Mouse (Mus musculus) forebrain, embryonic 14.5 days (tissue): Measurements from ENCODE around the gene Tmem235. TPM values are rescaled to one million over a fixed set of nuclear protein-coding genes. Genes with fewer than 3 reads are reported as not detected.

Experiments used
- ATAC-seq: fragments of 200-750 bp; cut with Nextera tagmentation; 2 replicates; pipeline ENCODE4 v1.8.0; 2017; ENCODE audit warnings: mild to moderate bottlenecking, moderate library complexity
- DNase-seq: peaks from one replicate; pipeline ENCODE4 v3.0.0-alpha.2; 2015; ENCODE audit warnings: low spot score
- H3K27ac ChIP-seq: fragments of 300-500 bp; sonication (generic); 2 replicates; pipeline ENCODE4 v1.5.1; 2014; ENCODE audit warnings: low read depth, mild to moderate bottlenecking, control low read depth, low read length, moderate library complexity
- H3K27me3 ChIP-seq: fragments of 300-500 bp; sonication (generic); replicated peaks from 2 replicates; pipeline ENCODE4 v1.6.1; 2014; ENCODE audit warnings: low read length, control low read depth, mixed read lengths; ENCODE audit not compliant: control insufficient read depth, insufficient read depth
- H3K36me3 ChIP-seq: fragments of 300-500 bp; sonication (generic); 2 replicates; pipeline ENCODE4 v1.6.1; 2014; ENCODE audit warnings: low read length, control low read depth; ENCODE audit not compliant: control insufficient read depth, insufficient read depth
- H3K4me1 ChIP-seq: fragments of 300-500 bp; sonication (generic); 2 replicates; pipeline ENCODE4 v1.6.1; 2014; ENCODE audit warnings: antibody characterized with exemption, low read length, control low read depth; ENCODE audit not compliant: control insufficient read depth, insufficient read depth
- H3K4me2 ChIP-seq: fragments of 300-500 bp; sonication (generic); 2 replicates; pipeline ENCODE4 v1.6.1; 2014; ENCODE audit warnings: mild to moderate bottlenecking, control low read depth, low read length
- H3K4me3 ChIP-seq: fragments of 300-500 bp; sonication (generic); 2 replicates; pipeline ENCODE4 v1.5.1; 2014; ENCODE audit warnings: low read depth, low read length, control low read depth
- H3K9ac ChIP-seq: fragments of 300-500 bp; sonication (generic); 2 replicates; pipeline ENCODE4 v1.6.1; 2014; ENCODE audit warnings: mild to moderate bottlenecking, low read length, control low read depth, moderate library complexity
- H3K9me3 ChIP-seq: fragments of 300-500 bp; sonication (generic); replicated peaks from 2 replicates; pipeline ENCODE4 v1.6.1; 2016; ENCODE audit warnings: low read length, control low read depth, mixed read lengths; ENCODE audit not compliant: control insufficient read depth
- WGBS: fragments of 180-500 bp; shearing (Covaris S2); extraction: QIAGEN DNeasy Blood & Tissue Kit; methylation state at CpG from one replicate; pipeline ENCODE4 v1.1.7; 2014; 5-methylcytosine and 5-hydroxymethylcytosine counted together
- polyA plus RNA-seq: library from polyadenylated mRNA; unstranded; fragments of >200 nt; fragmentation: Nextera tagmentation; extraction: Ambion mirVana; gene quantifications from 2 replicates; pipeline ENCODE4 v1.2.1, GENCODE M21; 2014

Tmem235 gene
- polyA plus RNA-seq, 1 experiment from 2014 or later, result not detected

DNA sequence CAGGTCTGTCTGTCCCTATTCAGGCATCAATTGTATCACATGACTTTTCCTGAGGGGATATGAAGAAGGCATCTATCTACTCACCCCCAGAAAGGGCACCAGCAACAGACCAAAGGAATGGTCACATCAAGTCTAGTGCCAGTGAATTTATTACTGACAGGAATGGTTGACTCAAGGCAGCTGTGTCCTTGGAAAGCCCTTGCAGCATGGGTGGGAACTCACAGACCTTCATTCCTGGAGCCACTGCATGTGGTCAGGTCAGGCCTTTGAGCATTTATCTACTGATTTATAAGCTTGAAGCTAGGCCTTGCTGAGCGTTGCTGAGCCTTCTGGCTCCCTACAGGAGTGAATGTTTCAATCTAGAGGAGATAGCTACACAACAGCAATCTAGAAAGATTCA is 19.6 kb upstream of the Tmem235 start:
- Histone ChIP-seq H3K9me3 (no peaks in the 10 kb centered on the region), H3K27ac (no peak overlapping the region), H3K4me1 (peaks cover 3% of the 10 kb centered on the region; the same call in 1 of the 2 replicates), H3K36me3 (no peaks in the 10 kb centered on the region), H3K4me3 (no peak overlapping the region), H3K9ac (no peak overlapping the region), H3K4me2 (no peak overlapping the region), H3K27me3 (no peaks in the 10 kb centered on the region)
- ATAC-seq, result no peak
- WGBS, result 59% methylated on average over 1 of the region's 1 CpGs
- no peak for DNase-seq

- Histone ChIP-seq H3K4me3 (no peak overlapping the region), H3K27me3 (no peaks in the 10 kb centered on the region), H3K27ac (no peak overlapping the region), H3K9ac (no peak overlapping the region), H3K4me1 (0 out of 2 replicates have a peak, but pooled peaks cover 4% of the 10 kb centered on the region), H3K4me2 (no peak overlapping the region), H3K9me3 (no peaks in the 10 kb centered on the region), H3K36me3 (no peaks in the 10 kb centered on the region)
- WGBS, result 87% methylated on average over 2 of the region's 2 CpGs
- ATAC-seq (no peak), DNase-seq (no peak)
Observed at GRCm38 (mm10) chr11:117843434-117843833, 17.1 kb upstream of the Tmem235 start.

DNA sequence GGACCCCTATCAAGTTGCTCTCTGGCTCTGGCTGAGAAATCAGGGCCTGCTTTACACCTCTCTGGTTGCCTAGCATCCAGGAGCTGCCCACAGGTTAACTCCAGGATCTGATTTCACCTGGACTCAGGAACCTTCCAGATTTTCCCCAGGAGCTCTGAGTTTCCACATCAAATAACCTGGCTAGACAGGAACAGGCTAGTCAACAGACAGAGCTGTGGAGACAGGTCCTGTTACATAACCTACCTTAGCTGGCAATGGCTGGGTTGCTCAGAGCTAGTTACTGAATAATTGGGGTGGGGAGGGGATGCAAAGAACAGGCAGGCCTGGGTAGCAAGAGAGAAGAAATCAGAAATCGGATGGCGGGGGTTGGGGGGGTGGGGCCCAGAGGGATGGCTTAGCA is 15.6 kb upstream of the Tmem235 start:
- Histone ChIP-seq H3K4me3 (no peak overlapping the region), H3K27me3 (no peaks in the 10 kb centered on the region), H3K36me3 (no peaks in the 10 kb centered on the region), H3K4me2 (no peak overlapping the region), H3K9ac (no peak overlapping the region), H3K9me3 (no peaks in the 10 kb centered on the region), H3K27ac (no peak overlapping the region), H3K4me1 (peaks cover 10% of the 10 kb centered on the region)
- ATAC-seq (no peak), DNase-seq (no peak)
- WGBS, result 73% methylated on average over 2 of the region's 2 CpGs

DNA sequence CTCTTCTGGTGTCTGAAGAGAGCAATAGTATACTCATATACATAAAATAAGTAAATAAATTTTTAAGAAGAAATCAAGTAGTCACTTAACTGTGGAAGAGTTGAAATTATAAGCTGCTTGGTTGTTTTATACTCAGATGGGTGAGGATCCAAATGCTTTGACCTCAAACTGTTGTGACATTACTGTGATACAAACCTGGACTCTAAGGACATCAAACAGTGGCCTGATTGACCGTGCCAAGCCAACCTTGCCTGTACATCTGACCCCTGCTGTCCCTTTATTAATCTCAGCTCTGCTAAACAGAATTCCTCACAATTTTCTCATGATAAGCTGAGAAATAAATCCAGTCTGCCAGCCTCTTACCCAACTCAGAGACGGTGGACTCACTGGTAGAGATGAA is 14.9 kb upstream of the Tmem235 start:
- H3K36me3 ChIP-seq, result no peaks in the 10 kb centered on the region
- no peak for ATAC-seq
- 69% methylated on average over 2 of the region's 2 CpGs for WGBS
- H3K27ac ChIP-seq, result no peak overlapping the region
- no peak overlapping the region for H3K4me3 ChIP-seq
- H3K4me2 ChIP-seq, result no peak overlapping the region
- peaks cover 15% of the 10 kb centered on the region for H3K4me1 ChIP-seq
- H3K27me3 ChIP-seq, result no peaks in the 10 kb centered on the region
- H3K9me3 ChIP-seq, result no peaks in the 10 kb centered on the region
- no peak for DNase-seq
- H3K9ac ChIP-seq, result no peak overlapping the region

DNA sequence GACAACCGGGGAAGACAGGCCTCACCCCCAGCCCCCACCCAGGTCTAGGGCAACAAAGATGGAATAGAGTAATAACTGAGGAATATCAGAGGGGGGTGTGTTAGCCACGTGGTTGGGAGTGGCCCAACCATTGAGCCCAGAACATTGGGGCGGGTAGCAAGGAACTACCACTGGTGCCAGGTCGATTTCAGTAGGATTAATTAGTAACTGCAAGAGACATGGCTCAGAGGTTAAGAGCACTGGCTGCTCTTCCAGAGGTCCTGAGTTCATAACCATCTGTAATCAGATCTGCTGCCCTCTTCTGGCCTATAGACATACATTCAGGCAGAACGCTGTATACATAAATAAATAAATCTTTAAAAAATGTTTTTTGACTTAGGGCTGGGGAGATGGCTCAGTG is 13.9 kb upstream of the Tmem235 start:
- H3K27ac ChIP-seq, result no peak overlapping the region
- H3K9ac ChIP-seq, result no peak overlapping the region
- no peaks in the 10 kb centered on the region for H3K27me3 ChIP-seq
- ATAC-seq, result no peak
- WGBS, result 51% methylated on average over 5 of the region's 5 CpGs
- no peaks in the 10 kb centered on the region for H3K36me3 ChIP-seq
- H3K4me2 ChIP-seq, result no peak overlapping the region
- DNase-seq, result no peak
- peaks cover 15% of the 10 kb centered on the region for H3K4me1 ChIP-seq
- H3K4me3 ChIP-seq, result no peak overlapping the region
- H3K9me3 ChIP-seq, result no peaks in the 10 kb centered on the region

DNA sequence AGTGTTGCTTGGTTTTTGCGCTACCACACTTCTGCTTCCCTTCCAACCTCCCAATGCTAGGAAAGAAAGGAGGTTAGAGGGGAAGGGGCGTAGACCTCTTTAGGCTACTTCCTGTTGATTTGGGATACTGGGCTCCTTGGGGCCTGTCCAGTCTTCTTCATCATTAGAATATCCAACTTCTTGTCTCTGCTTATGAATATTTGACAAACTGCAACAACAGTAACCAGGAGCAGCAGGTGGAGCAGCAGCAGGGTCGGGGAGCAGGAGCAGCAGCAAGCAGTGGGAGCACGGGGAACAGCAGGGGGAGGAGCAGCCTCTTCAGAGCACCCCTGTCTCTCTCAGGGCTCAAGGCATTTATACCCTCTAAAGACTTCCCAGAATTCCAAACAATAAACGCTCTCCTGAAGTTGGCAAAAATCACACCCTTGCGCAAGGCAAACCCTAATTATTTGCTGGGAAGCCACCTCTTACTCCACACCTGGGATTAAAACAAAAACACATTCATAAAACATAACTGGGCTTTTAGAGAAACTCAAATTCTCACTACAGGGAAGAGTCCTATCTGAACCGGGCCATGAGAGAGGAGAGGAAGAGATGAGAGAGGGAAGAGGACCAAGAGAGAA is 12.8 kb upstream of the Tmem235 start:
- no peak overlapping the region for H3K4me3 ChIP-seq
- DNase-seq, result no peak

DNA sequence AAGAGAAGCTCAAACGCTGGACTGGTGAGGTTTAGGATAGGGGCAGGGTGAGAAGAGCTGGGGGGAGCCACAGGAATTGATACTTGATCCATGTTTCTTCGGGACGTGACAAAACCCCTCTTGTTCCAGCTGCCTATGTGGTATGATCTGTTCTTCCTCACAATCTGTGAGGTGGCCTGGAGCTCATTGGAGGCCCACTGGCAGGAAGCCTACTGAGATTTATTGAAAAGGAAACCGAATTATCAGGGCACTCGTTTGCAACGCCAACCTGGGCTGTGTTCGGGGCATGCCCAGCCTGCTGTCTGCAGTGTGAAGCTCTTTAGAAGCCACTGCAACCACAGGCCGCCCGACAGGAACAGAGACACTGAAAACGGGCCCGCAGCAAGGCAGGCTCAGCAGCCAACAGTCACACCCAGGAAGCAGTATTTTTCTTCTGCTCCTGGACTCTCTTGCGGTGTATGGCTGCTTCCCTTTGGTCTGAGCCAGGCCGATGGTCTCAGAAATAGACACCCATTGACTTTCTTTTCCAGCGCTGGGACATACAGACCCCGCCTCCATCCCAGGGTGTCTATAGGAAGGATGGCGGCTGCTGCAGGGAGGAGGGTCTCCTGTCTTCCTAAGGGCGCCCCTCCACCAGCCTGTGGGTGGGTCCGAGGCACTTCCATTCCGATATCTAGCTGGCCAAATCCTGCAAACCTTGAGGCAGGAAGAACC is 12.1 kb upstream of the Tmem235 start:
- Histone ChIP-seq H3K4me3 (peak overlapping the region; percentile 64), H3K4me2 (peak overlapping the region; percentile 84), H3K27ac (peak overlapping the region; percentile 98), H3K36me3 (peaks cover 12% of the 10 kb centered on the region; the same call in 1 of the 2 replicates), H3K4me1 (peaks cover 15% of the 10 kb centered on the region), H3K9ac (peak overlapping the region; percentile 93), H3K27me3 (no peaks in the 10 kb centered on the region), H3K9me3 (no peaks in the 10 kb centered on the region)
- 7% methylated on average over 19 of the region's 19 CpGs for WGBS
- no peak for DNase-seq
- ATAC-seq, result peak; percentile 90

More for the DNA sequence above, 12.8 kb upstream of the Tmem235 start:
- Histone ChIP-seq H3K27me3 (no peaks in the 10 kb centered on the region), H3K9ac (peak overlapping the region; percentile 93), H3K4me2 (no peak overlapping the region; the same call in 1 of the 2 replicates), H3K36me3 (peaks cover 5% of the 10 kb centered on the region; the same call in 1 of the 2 replicates), H3K9me3 (no peaks in the 10 kb centered on the region), H3K4me1 (peaks cover 15% of the 10 kb centered on the region), H3K27ac (peak overlapping the region; percentile 98; the same call in 1 of the 2 replicates)
- ATAC-seq, result no peak
- 84% methylated on average over 7 of the region's 7 CpGs for WGBS

DNA sequence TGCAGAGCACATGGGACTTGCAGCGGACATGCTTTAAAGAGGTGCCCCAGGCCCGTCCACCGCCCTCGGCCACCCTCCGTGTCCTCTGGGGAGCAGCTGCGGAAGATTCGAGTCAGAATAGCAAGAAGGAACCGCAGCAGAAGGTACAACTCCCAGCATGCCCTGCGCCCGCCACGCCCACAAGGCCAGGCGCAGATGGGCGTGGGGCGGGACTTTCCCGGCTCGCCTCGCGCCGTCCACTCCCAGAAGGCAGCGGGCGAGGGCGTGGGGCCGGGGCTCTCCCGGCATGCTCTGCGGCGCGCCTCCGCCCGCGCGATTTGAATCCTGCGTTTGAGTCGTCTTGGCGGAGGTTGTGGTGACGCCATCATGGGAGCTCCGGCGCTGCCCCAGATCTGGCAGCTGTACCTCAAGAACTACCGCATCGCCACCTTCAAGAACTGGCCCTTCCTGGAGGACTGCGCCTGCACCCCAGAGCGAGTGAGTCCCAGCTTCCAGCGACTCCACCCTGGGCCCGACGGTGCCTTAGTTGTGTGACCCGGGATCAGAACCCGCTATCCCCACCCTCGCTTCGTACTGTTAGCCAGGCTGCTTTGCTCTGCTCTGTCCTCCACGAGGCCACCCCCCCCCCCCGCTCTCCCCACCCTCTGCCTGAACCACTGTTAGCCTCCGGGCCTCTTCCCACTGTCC is 11.4 kb upstream of the Tmem235 start, which contains the start of gene Birc5:
Gene Birc5, plus strand, starts transcription at position 267 of the 687 bp plus-strand sequence.
- peak; percentile 98 for DNase-seq
- peak; percentile 95 for ATAC-seq
- Histone ChIP-seq H3K27ac (peak within 1 kb of the TSS; percentile 98), H3K9me3 (no peaks in the 10 kb centered on the region), H3K4me1 (peaks cover 15% of the 10 kb centered on the region), H3K9ac (peak within 1 kb of the TSS; percentile 93), H3K4me2 (peak within 1 kb of the TSS; percentile 84), H3K4me3 (peak within 1 kb of the TSS; percentile 64), H3K36me3 (peaks cover 19% of the 10 kb centered on the region), H3K27me3 (no peaks in the 10 kb centered on the region)
- under 1% methylated on average over 51 of the region's 51 CpGs for WGBS
